Mouse (Mus musculus) stomach, embryonic 15.5 days (tissue): ENCODE data around the gene Apopt1. TPM values are rescaled to one million over a fixed set of nuclear protein-coding genes. Genes with fewer than 3 reads are reported as not detected.

ENCODE experiments used
- ATAC-seq: fragments of 200-750 bp; cut with Nextera tagmentation; 2 replicates; pipeline ENCODE4 v1.8.0; 2017; ENCODE audit warnings: low read depth, moderate number of reproducible peaks, moderate TSS enrichment; ENCODE audit not compliant: insufficient read depth, low FRiP score
- H3K27ac ChIP-seq: fragments of 300-500 bp; sonication (generic); 2 replicates; pipeline ENCODE4 v1.5.1; 2015; ENCODE audit warnings: mild to moderate bottlenecking, inconsistent platforms
- H3K27me3 ChIP-seq: fragments of 300-500 bp; sonication (generic); replicated peaks from 2 replicates; pipeline ENCODE4 v1.6.1; 2015; ENCODE audit warnings: inconsistent platforms
- H3K36me3 ChIP-seq: fragments of 300-500 bp; sonication (generic); 2 replicates; pipeline ENCODE4 v1.6.1; 2015; ENCODE audit warnings: inconsistent platforms
- H3K4me1 ChIP-seq: fragments of 300-500 bp; sonication (generic); 2 replicates; pipeline ENCODE4 v1.6.1; 2015; ENCODE audit warnings: inconsistent platforms
- H3K4me2 ChIP-seq: fragments of 300-500 bp; sonication (generic); 2 replicates; pipeline ENCODE4 v1.6.1; 2015; ENCODE audit warnings: mild to moderate bottlenecking, inconsistent platforms
- H3K4me3 ChIP-seq: fragments of 300-500 bp; sonication (generic); replicated peaks from 2 replicates; pipeline ENCODE4 v1.5.1; 2015; ENCODE audit warnings: inconsistent platforms
- H3K9ac ChIP-seq: fragments of 300-500 bp; sonication (generic); 2 replicates; pipeline ENCODE4 v1.6.1; 2015; ENCODE audit warnings: inconsistent platforms
- H3K9me3 ChIP-seq: fragments of 300-500 bp; sonication (generic); 2 replicates; pipeline ENCODE4 v1.6.1; 2016; ENCODE audit warnings: inconsistent platforms
- WGBS: fragments of 180-500 bp; shearing (Covaris S2); methylation state at CpG from one replicate; pipeline ENCODE4 v1.1.7; 2015; 5-methylcytosine and 5-hydroxymethylcytosine counted together
- polyA plus RNA-seq: library from polyadenylated mRNA; unstranded; fragments of >200 nt; fragmentation: Nextera tagmentation; extraction: Ambion mirVana; gene quantifications from 2 replicates; pipeline ENCODE4 v1.2.1, GENCODE M21; 2015

Gene Apopt1
- polyA plus RNA-seq, 1 experiment from 2014 or later: 46.4 TPM

- H3K36me3 ChIP-seq: no peaks in the 10 kb centered on the region
- H3K4me2 ChIP-seq: no peak overlapping the region
- no peaks in the 10 kb centered on the region for H3K27me3 ChIP-seq
- no peak for ATAC-seq
- H3K9me3 ChIP-seq: no peaks in the 10 kb centered on the region
- 58% methylated on average over 9 of the region's 9 CpGs for WGBS
- no peak overlapping the region for H3K27ac ChIP-seq
- H3K4me1 ChIP-seq: peaks cover 6% of the 10 kb centered on the region
- no peak overlapping the region for H3K4me3 ChIP-seq
- H3K9ac ChIP-seq: no peak overlapping the region
These were observed 40.3 kb downstream of the Apopt1 start for GRCm38 (mm10) chr12:111753347-111753746.

- ATAC-seq: no peak
These were observed 41.6 kb downstream of the Apopt1 start for GRCm38 (mm10) chr12:111754710-111755109.

GRCm38 (mm10) chr12:111755231-111755630 lies 42.2 kb downstream of the Apopt1 start:
- H3K9ac ChIP-seq: no peak overlapping the region
- H3K27ac ChIP-seq: no peak overlapping the region
- H3K36me3 ChIP-seq: no peaks in the 10 kb centered on the region
- no peak for ATAC-seq
- no peak overlapping the region for H3K4me3 ChIP-seq
- no peak overlapping the region for H3K4me2 ChIP-seq
- H3K9me3 ChIP-seq: no peaks in the 10 kb centered on the region
- peaks cover 13% of the 10 kb centered on the region for H3K4me1 ChIP-seq
- H3K27me3 ChIP-seq: no peaks in the 10 kb centered on the region
- WGBS: 37% methylated on average over 2 of the region's 2 CpGs

More at GRCm38 (mm10) chr12:111754710-111755109, 41.6 kb downstream of the Apopt1 start:
- H3K9me3 ChIP-seq: no peaks in the 10 kb centered on the region
- no peak overlapping the region for H3K9ac ChIP-seq
- peaks cover 8% of the 10 kb centered on the region for H3K4me1 ChIP-seq
- H3K4me2 ChIP-seq: no peak overlapping the region
- H3K27me3 ChIP-seq: no peaks in the 10 kb centered on the region
- no peak overlapping the region for H3K4me3 ChIP-seq
- H3K36me3 ChIP-seq: no peaks in the 10 kb centered on the region
- H3K27ac ChIP-seq: no peak overlapping the region

GRCm38 (mm10) chr12:111756082-111756697 lies 43.1 kb downstream of the Apopt1 start:
- peaks cover 20% of the 10 kb centered on the region for H3K4me1 ChIP-seq
- no peaks in the 10 kb centered on the region for H3K9me3 ChIP-seq
- no peak overlapping the region for H3K9ac ChIP-seq
- H3K27ac ChIP-seq: no peak overlapping the region
- H3K27me3 ChIP-seq: no peaks in the 10 kb centered on the region
- H3K4me2 ChIP-seq: no peak overlapping the region
- no peaks in the 10 kb centered on the region for H3K36me3 ChIP-seq
- WGBS: 40% methylated on average over 4 of the region's 4 CpGs
- H3K4me3 ChIP-seq: no peak overlapping the region
- ATAC-seq: no peak

- no peaks in the 10 kb centered on the region for H3K9me3 ChIP-seq
- no peak overlapping the region for H3K27ac ChIP-seq
- peaks cover 20% of the 10 kb centered on the region for H3K4me1 ChIP-seq
- no peak for ATAC-seq
- no peak overlapping the region for H3K4me3 ChIP-seq
- H3K4me2 ChIP-seq: no peak overlapping the region
- no peak overlapping the region for H3K9ac ChIP-seq
- 33% methylated on average over 5 of the region's 5 CpGs for WGBS
- no peaks in the 10 kb centered on the region for H3K36me3 ChIP-seq
- H3K27me3 ChIP-seq: no peaks in the 10 kb centered on the region
These were observed 43.6 kb downstream of the Apopt1 start for GRCm38 (mm10) chr12:111756698-111757082.

GRCm38 (mm10) chr12:111757561-111758325 lies 44.7 kb downstream of the Apopt1 start:
- no peak for ATAC-seq
- peak overlapping the region; percentile 89; the same call in 1 of the 2 replicates for H3K27ac ChIP-seq
- H3K4me1 ChIP-seq: peaks cover 26% of the 10 kb centered on the region
- no peaks in the 10 kb centered on the region for H3K36me3 ChIP-seq
- H3K4me3 ChIP-seq: peak overlapping the region; percentile 94
- no peaks in the 10 kb centered on the region for H3K9me3 ChIP-seq
- H3K9ac ChIP-seq: no peak overlapping the region; the same call in 1 of the 2 replicates
- WGBS: 54% methylated on average over 10 of the region's 10 CpGs
- H3K4me2 ChIP-seq: peak overlapping the region; percentile 99
- no peaks in the 10 kb centered on the region for H3K27me3 ChIP-seq

- H3K9ac ChIP-seq: peak within 1 kb of the TSS; percentile 93
- no peaks in the 10 kb centered on the region for H3K27me3 ChIP-seq
- ATAC-seq: peak; percentile 61
- no peaks in the 10 kb centered on the region for H3K9me3 ChIP-seq
- peak within 1 kb of the TSS; percentile 94 for H3K4me3 ChIP-seq
- 0 out of 2 replicates have a peak, but pooled peaks cover 4% of the 10 kb centered on the region for H3K36me3 ChIP-seq
- peaks cover 26% of the 10 kb centered on the region for H3K4me1 ChIP-seq
- H3K27ac ChIP-seq: peak within 1 kb of the TSS; percentile 89
- peak within 1 kb of the TSS; percentile 99 for H3K4me2 ChIP-seq
- WGBS: under 1% methylated on average over 53 of the region's 85 CpGs
These were observed 45.5 kb downstream of the Apopt1 start, which contains the start of gene Klc1 for GRCm38 (mm10) chr12:111758381-111759175. Gene Klc1 (plus strand): TSS chr12:111758849.

GRCm38 (mm10) chr12:111759176-111760061 lies 46.4 kb downstream of the Apopt1 start:
- WGBS: 3% methylated on average over 33 of the region's 35 CpGs
- Histone ChIP-seq H3K9ac (peak overlapping the region; percentile 93), H3K4me2 (peak overlapping the region; percentile 99), H3K4me3 (peak overlapping the region; percentile 94), H3K4me1 (peaks cover 29% of the 10 kb centered on the region), H3K27me3 (no peaks in the 10 kb centered on the region), H3K36me3 (0 out of 2 replicates have a peak, but pooled peaks cover 4% of the 10 kb centered on the region), H3K9me3 (no peaks in the 10 kb centered on the region), H3K27ac (peak overlapping the region; percentile 89)
- ATAC-seq: peak; percentile 8; the same call in 1 of the 2 replicates

- Histone ChIP-seq H3K27me3 (no peaks in the 10 kb centered on the region), H3K27ac (peak overlapping the region; percentile 89; the same call in 1 of the 2 replicates), H3K4me1 (peaks cover 29% of the 10 kb centered on the region), H3K4me2 (peak overlapping the region; percentile 99), H3K9ac (no peak overlapping the region), H3K9me3 (no peaks in the 10 kb centered on the region), H3K4me3 (peak overlapping the region; percentile 94), H3K36me3 (0 out of 2 replicates have a peak, but pooled peaks cover 4% of the 10 kb centered on the region)
- WGBS: 53% methylated on average over 7 of the region's 7 CpGs
- ATAC-seq: no peak
These were observed 47.3 kb downstream of the Apopt1 start for GRCm38 (mm10) chr12:111760306-111760908.

GRCm38 (mm10) chr12:111762620-111763280 lies 49.7 kb downstream of the Apopt1 start:
- Histone ChIP-seq H3K36me3 (0 out of 2 replicates have a peak, but pooled peaks cover 4% of the 10 kb centered on the region), H3K9me3 (no peaks in the 10 kb centered on the region), H3K4me2 (no peak overlapping the region), H3K4me3 (no peak overlapping the region), H3K27ac (no peak overlapping the region), H3K27me3 (no peaks in the 10 kb centered on the region), H3K4me1 (peaks cover 40% of the 10 kb centered on the region), H3K9ac (no peak overlapping the region)
- 93% methylated on average over 13 of the region's 13 CpGs for WGBS
- ATAC-seq: no peak
